Mouse (Mus musculus) MEL (cell line): ENCODE results near the gene Gtf2ird1. TPM values are rescaled to one million over a fixed set of nuclear protein-coding genes. Genes with fewer than 3 reads are reported as not detected.
A peak's percentile ranks its signal among the peaks of the same experiment; 100 is the strongest.

Experiments
- DNase-seq: peaks from one replicate; pipeline ENCODE4 v3.0.0; 2011; ENCODE audit warnings: low read depth, low spot score
- H3K27ac ChIP-seq: 2 replicates; pipeline ENCODE4 v1.5.1; 2012; ENCODE audit warnings: low read depth, mild to moderate bottlenecking, control low read depth, low read length, moderate library complexity; ENCODE audit not compliant: control insufficient read depth
- H3K27me3 ChIP-seq, 2 experiments: fragments of 150-350 bp in 1 of 2; sonication (generic) in 1 of 2; 2 replicates each; pipeline ENCODE4 v1.6.1; 2012; ENCODE audit warnings: low read length in 2 of 2, mild to moderate bottlenecking in 2 of 2, improper control_type of control experiment in 1 of 2, moderate library complexity in 1 of 2; ENCODE audit not compliant: insufficient read depth in 2 of 2, control insufficient read depth in 1 of 2
- H3K36me3 ChIP-seq, 2 experiments: 2 replicates each; pipeline ENCODE4 v1.6.1; 2012 to 2014; ENCODE audit warnings: low read length in 2 of 2, improper control_type of control experiment in 1 of 2, inconsistent platforms in 1 of 2, mild to moderate bottlenecking in 1 of 2; ENCODE audit not compliant: insufficient read depth in 2 of 2, control insufficient read depth in 1 of 2
- H3K4me1 ChIP-seq, 2 experiments: fragments of 150-350 bp in 1 of 2; sonication (generic) in 1 of 2; 2 replicates each; pipeline ENCODE4 v1.6.1; 2012; ENCODE audit warnings: low read length in 2 of 2, improper control_type of control experiment in 1 of 2, mild to moderate bottlenecking in 1 of 2; ENCODE audit not compliant: insufficient read depth in 2 of 2, control insufficient read depth in 1 of 2
- H3K4me3 ChIP-seq, 2 experiments: fragments of 150-350 bp in 1 of 2; sonication (generic) in 1 of 2; 2 replicates each; pipeline ENCODE4 v1.5.1; 2012; ENCODE audit warnings: low read depth in 2 of 2, low read length in 2 of 2, mild to moderate bottlenecking in 2 of 2, moderate library complexity in 2 of 2, control low read depth in 1 of 2, improper control_type of control experiment in 1 of 2; ENCODE audit not compliant: control insufficient read depth in 1 of 2, insufficient read depth in 1 of 2
- H3K79me2 ChIP-seq: 2 replicates; pipeline ENCODE4 v1.6.1; 2012; ENCODE audit warnings: mild to moderate bottlenecking, low read length, moderate library complexity; ENCODE audit not compliant: control insufficient read depth, poor library complexity, insufficient read depth
- H3K9ac ChIP-seq: 2 replicates; pipeline ENCODE4 v1.6.1; 2012; ENCODE audit warnings: low read depth, mild to moderate bottlenecking, control low read depth, low read length, moderate library complexity; ENCODE audit not compliant: control insufficient read depth, poor library complexity, severe bottlenecking
- H3K9me3 ChIP-seq: fragments of 150-350 bp; sonication (generic); replicated peaks from 2 replicates; pipeline ENCODE4 v1.6.1; 2012; ENCODE audit warnings: mild to moderate bottlenecking, low read length, improper control_type of control experiment, moderate library complexity; ENCODE audit not compliant: insufficient read depth
- BHLHE40 ChIP-seq: IDR thresholded peaks from 2 replicates; pipeline ENCODE4 v1.6.1; 2012; ENCODE audit warnings: low read depth, mild to moderate bottlenecking, inconsistent platforms, low read length, improper control_type of control experiment, borderline replicate concordance
- CHD1 ChIP-seq: IDR thresholded peaks from 2 replicates; pipeline ENCODE4 v1.6.1; 2012; ENCODE audit warnings: low read depth, mild to moderate bottlenecking, inconsistent platforms, low read length, improper control_type of control experiment
- CHD2 ChIP-seq: IDR thresholded peaks from 2 replicates; pipeline ENCODE4 v1.6.1; 2011; ENCODE audit warnings: low read length, improper control_type of control experiment
- CTCF ChIP-seq, 3 experiments: IDR thresholded peaks in 2 of 3; conservative IDR thresholded peaks in 1 of 3; 2 replicates each; pipeline ENCODE4 v1.5.1; 2011 to 2012; ENCODE audit warnings: low read length in 3 of 3, low read depth in 2 of 3, mild to moderate bottlenecking in 2 of 3, improper control_type of control experiment in 1 of 3, inconsistent platforms in 1 of 3, mixed read lengths in 1 of 3, moderate library complexity in 1 of 3; ENCODE audit not compliant: control insufficient read depth in 1 of 3, insufficient read depth in 1 of 3, poor library complexity in 1 of 3, severe bottlenecking in 1 of 3
- EP300 ChIP-seq, 2 experiments: IDR thresholded peaks; 2 replicates each; pipeline ENCODE4 v1.6.1; 2011; ENCODE audit warnings: improper control_type of control experiment in 2 of 2, low read length in 2 of 2, low read depth in 1 of 2, mild to moderate bottlenecking in 1 of 2
- ETS1 ChIP-seq: IDR thresholded peaks from 2 replicates; pipeline ENCODE4 v1.6.1; 2012; ENCODE audit warnings: low read depth, mild to moderate bottlenecking, inconsistent platforms, low read length, improper control_type of control experiment, moderate library complexity
- GABPA ChIP-seq: IDR thresholded peaks from 2 replicates; pipeline ENCODE4 v1.6.1; 2012; ENCODE audit warnings: low read depth, mild to moderate bottlenecking, inconsistent platforms, low read length, improper control_type of control experiment, moderate library complexity
- GATA1 ChIP-seq: IDR thresholded peaks from 2 replicates; pipeline ENCODE4 v1.6.1; 2011; ENCODE audit warnings: low read depth, low read length, improper control_type of control experiment
- HCFC1 ChIP-seq: IDR thresholded peaks from 2 replicates; pipeline ENCODE4 v1.6.1; 2012; ENCODE audit warnings: low read depth, mild to moderate bottlenecking, inconsistent platforms, low read length, improper control_type of control experiment, moderate library complexity
- JUND ChIP-seq: IDR thresholded peaks from 2 replicates; pipeline ENCODE4 v1.6.1; 2011; ENCODE audit warnings: low read depth, mild to moderate bottlenecking, improper control_type of control experiment, low read length
- KAT2A ChIP-seq: conservative IDR thresholded peaks from 2 replicates; pipeline ENCODE4 v1.6.1; 2012; ENCODE audit warnings: low read depth, low read length, improper control_type of control experiment, inconsistent platforms
- MAZ ChIP-seq: IDR thresholded peaks from 2 replicates; pipeline ENCODE4 v1.6.1; 2012; ENCODE audit warnings: low read depth, mild to moderate bottlenecking, inconsistent platforms, low read length, improper control_type of control experiment
- MEF2A ChIP-seq: IDR thresholded peaks from 2 replicates; pipeline ENCODE4 v1.6.1; 2014; ENCODE audit warnings: low read depth, mild to moderate bottlenecking, inconsistent platforms, low read length, improper control_type of control experiment; ENCODE audit not compliant: poor library complexity, insufficient replicate concordance, severe bottlenecking; ENCODE audit errors: extremely low read depth
- MXI1 ChIP-seq: IDR thresholded peaks from 2 replicates; pipeline ENCODE4 v1.6.1; 2011; ENCODE audit warnings: mild to moderate bottlenecking, low read depth, low read length, improper control_type of control experiment
- MYC ChIP-seq: IDR thresholded peaks from 2 replicates; pipeline ENCODE4 v1.6.1; 2011; ENCODE audit warnings: low read depth, mild to moderate bottlenecking, low read length, improper control_type of control experiment, moderate library complexity
- NELFE ChIP-seq: IDR thresholded peaks from 2 replicates; pipeline ENCODE4 v1.6.1; 2011; ENCODE audit warnings: low read depth, low read length, improper control_type of control experiment
- NRF1 ChIP-seq: IDR thresholded peaks from 2 replicates; pipeline ENCODE4 v1.6.1; 2014; ENCODE audit warnings: low read depth, mild to moderate bottlenecking, inconsistent platforms, low read length, improper control_type of control experiment, moderate library complexity; ENCODE audit not compliant: poor library complexity, insufficient read depth, severe bottlenecking
- POLR2A ChIP-seq, 2 experiments: IDR thresholded peaks; 2 replicates each; pipeline ENCODE4 v1.6.1; 2011 to 2012; ENCODE audit warnings: low read length in 2 of 2, mild to moderate bottlenecking in 2 of 2, control low read depth in 1 of 2, improper control_type of control experiment in 1 of 2, low read depth in 1 of 2, moderate library complexity in 1 of 2; ENCODE audit not compliant: control insufficient read depth in 1 of 2, insufficient read depth in 1 of 2, poor library complexity in 1 of 2
- RAD21 ChIP-seq: IDR thresholded peaks from 2 replicates; pipeline ENCODE4 v1.6.1; 2011; ENCODE audit warnings: mild to moderate bottlenecking, low read depth, low read length, improper control_type of control experiment
- RCOR1 ChIP-seq: IDR thresholded peaks from 2 replicates; pipeline ENCODE4 v1.6.1; 2012; ENCODE audit warnings: low read depth, mild to moderate bottlenecking, inconsistent platforms, low read length, improper control_type of control experiment
- SIN3A ChIP-seq: IDR thresholded peaks from 2 replicates; pipeline ENCODE4 v1.6.1; 2012; ENCODE audit warnings: low read length, improper control_type of control experiment, inconsistent platforms
- SMC3 ChIP-seq: IDR thresholded peaks from 2 replicates; pipeline ENCODE4 v1.6.1; 2011; ENCODE audit warnings: low read depth, low read length, improper control_type of control experiment
- TCF12 ChIP-seq: IDR thresholded peaks from 2 replicates; pipeline ENCODE4 v1.6.1; 2014; ENCODE audit warnings: low read depth, mild to moderate bottlenecking, inconsistent platforms, low read length, improper control_type of control experiment, moderate library complexity
- UBTF ChIP-seq: IDR thresholded peaks from 2 replicates; pipeline ENCODE4 v1.6.1; 2012; ENCODE audit warnings: low read depth, mild to moderate bottlenecking, inconsistent platforms, low read length, improper control_type of control experiment, moderate library complexity, borderline replicate concordance; ENCODE audit not compliant: insufficient read depth
- USF1 ChIP-seq: IDR thresholded peaks from 2 replicates; pipeline ENCODE4 v1.6.1; 2014; ENCODE audit warnings: low read depth, mild to moderate bottlenecking, inconsistent platforms, low read length, improper control_type of control experiment, moderate library complexity
- USF2 ChIP-seq, 2 experiments: IDR thresholded peaks; 2 replicates each; pipeline ENCODE4 v1.6.1; 2011 to 2012; ENCODE audit warnings: improper control_type of control experiment in 2 of 2, low read length in 2 of 2, borderline replicate concordance in 1 of 2, inconsistent platforms in 1 of 2, low read depth in 1 of 2, mild to moderate bottlenecking in 1 of 2; ENCODE audit not compliant: insufficient read depth in 1 of 2
- ZC3H11A ChIP-seq: IDR thresholded peaks from 2 replicates; pipeline ENCODE4 v1.6.1; 2012; ENCODE audit warnings: low read depth, mild to moderate bottlenecking, inconsistent platforms, low read length, improper control_type of control experiment
- ZNF384 ChIP-seq: IDR thresholded peaks from 2 replicates; pipeline ENCODE4 v1.6.1; 2012; ENCODE audit warnings: low read depth, mild to moderate bottlenecking, inconsistent platforms, low read length, improper control_type of control experiment
- polyA plus RNA-seq, 2 experiments: library from polyadenylated mRNA; stranded (reverse) in 1 of 2; unstranded in 1 of 2; fragments of >175 nt in 1 of 2; fragments of >200 nt in 1 of 2; gene quantifications; 2 replicates each; pipeline versions ENCODE4 v1.2.1 to v1.2.4; 2012; ENCODE audit warnings: low replicate concordance in 2 of 2, low read depth in 1 of 2; ENCODE audit not compliant: insufficient read length in 2 of 2, insufficient read depth in 1 of 2, missing spikeins in 1 of 2
- total RNA-seq: library from RNA; depleted of rRNA; stranded (reverse); fragments of 300-350 nt; gene quantifications from 2 replicates; pipeline ENCODE4 v1.2.3, GENCODE M21; 2012

The Gtf2ird1 gene
- total and polyA plus RNA-seq, 3 experiments: 15.2 to 54.7 TPM; not detected in 1

- Histone ChIP-seq H3K9ac (no peak overlapping the region), H3K4me3 (no peak overlapping the region), H3K27me3 (no peaks in the 10 kb centered on the region), H3K4me1 (0 out of 4 replicates have a peak, but pooled peaks cover 0 to 3% of the 10 kb centered on the region in 2 experiments), H3K9me3 (no peaks in the 10 kb centered on the region), H3K79me2 (no peaks in the 10 kb centered on the region), H3K36me3 (0 out of 4 replicates have a peak, but pooled peaks cover 0 to 2% of the 10 kb centered on the region in 2 experiments), H3K27ac (no peak overlapping the region)
- TF ChIP-seq HCFC1 (no peak), USF2 (IDR thresholded peaks at IDR 0.05; ENCODE audit: borderline replicate concordance in 1 of 2, insufficient read depth in 1 of 2, low read depth in 1 of 2, low read length in 2 of 2) (no peak)
- no peak for DNase-seq
These were observed 36.4 kb upstream of the Gtf2ird1 start for GRCm38 (mm10) chr5:134492956-134493355.

- no peaks in the 10 kb centered on the region for H3K27me3 ChIP-seq
- 0 out of 4 replicates have a peak, but pooled peaks cover 0 to 3% of the 10 kb centered on the region in 2 experiments for H3K4me1 ChIP-seq
- H3K36me3 ChIP-seq: 0 out of 4 replicates have a peak, but pooled peaks cover 0 to 2% of the 10 kb centered on the region in 2 experiments
- peak overlapping the region; percentile 22 to 38 for H3K4me3 ChIP-seq
- no peaks in the 10 kb centered on the region for H3K79me2 ChIP-seq
- peak; percentile 95 for DNase-seq
- H3K9me3 ChIP-seq: no peaks in the 10 kb centered on the region
- peak overlapping the region; percentile 64 for H3K9ac ChIP-seq
- H3K27ac ChIP-seq: peak overlapping the region; percentile 80
- no peak for TF ChIP-seq CHD1
- no peak for TF ChIP-seq KAT2A
- peak; percentile 88 to 100 (median 99) for TF ChIP-seq CTCF (IDR thresholded peaks at IDR 0.05 in 2 of 3, conservative IDR thresholded peaks at IDR 0.05 in 1 of 3; ENCODE audit: control insufficient read depth in 1 of 3, insufficient read depth in 1 of 3, low read depth in 2 of 3, low read length in 3 of 3, poor library complexity in 1 of 3, severe bottlenecking in 1 of 3)
- TF ChIP-seq GATA1: no peak
- 0 out of 2 replicates have a peak, but pooled peaks have one; percentile 6 for TF ChIP-seq BHLHE40
- no peak for TF ChIP-seq UBTF
- TF ChIP-seq NELFE: peak; percentile 45
- no peak for TF ChIP-seq GABPA
- peak; percentile 32 for TF ChIP-seq RAD21
- peak; percentile 87 for TF ChIP-seq ZNF384
- 0 out of 2 replicates have a peak, but pooled peaks have one; percentile 47 for TF ChIP-seq MYC
- no peak for TF ChIP-seq USF2 (IDR thresholded peaks at IDR 0.05; ENCODE audit: borderline replicate concordance in 1 of 2, insufficient read depth in 1 of 2, low read depth in 1 of 2, low read length in 2 of 2)
- peak in 1 of 2 experiments; percentile 51; a peak in 2 of 4 replicates for TF ChIP-seq EP300 (IDR thresholded peaks at IDR 0.05; ENCODE audit: low read depth in 1 of 2, low read length in 2 of 2)
- TF ChIP-seq ETS1: 0 out of 2 replicates have a peak, but pooled peaks have one; percentile 11
- TF ChIP-seq SMC3: peak; percentile 75
- peak; percentile 7; the same call in 1 of the 2 replicates for TF ChIP-seq ZC3H11A
- TF ChIP-seq USF1: no peak
- TF ChIP-seq NRF1: no peak
- TF ChIP-seq CHD2: no peak
- peak; percentile 78 for TF ChIP-seq MAZ
- 0 out of 2 replicates have a peak, but pooled peaks have one; percentile 20 for TF ChIP-seq MXI1
- no peak; the same call in 1 of the 2 replicates for TF ChIP-seq RCOR1
- no peak for TF ChIP-seq JUND
- peak in 1 of 2 experiments; percentile 44; a peak in 1 of 4 replicates for TF ChIP-seq POLR2A (IDR thresholded peaks at IDR 0.05; ENCODE audit: control insufficient read depth in 1 of 2, insufficient read depth in 1 of 2, low read depth in 1 of 2, low read length in 2 of 2, poor library complexity in 1 of 2)
- TF ChIP-seq HCFC1: peak; percentile 67
- TF ChIP-seq MEF2A: no peak
- peak; percentile 31; the same call in 1 of the 2 replicates for TF ChIP-seq TCF12
- TF ChIP-seq SIN3A: peak; percentile 63
These were observed 35.3 kb upstream of the Gtf2ird1 start for GRCm38 (mm10) chr5:134491712-134492417.
